Mouse (Mus musculus) megakaryocyte-erythroid progenitor cell, adult 5-6 weeks (primary cell): ENCODE measurements around the gene Zfp747. TPM values are rescaled to one million over a fixed set of nuclear protein-coding genes. Genes with fewer than 3 reads are reported as not detected.
"Not testable (repeated sequence)": the region's sequence is repeated elsewhere in the genome, so short reads cannot be mapped to it uniquely, and the experiment has no call there.

ENCODE experiments used
- ATAC-seq: replicated peaks from 2 replicates; pipeline ENCODE4 v1.8.0; 2016; ENCODE audit warnings: mild to moderate bottlenecking, inconsistent platforms; ENCODE audit not compliant: severe bottlenecking, poor library complexity, low FRiP score, low TSS enrichment
- total RNA-seq, 2 experiments: library from RNA; stranded (forward) in 1 of 2; stranded (reverse) in 1 of 2; fragments of 200-1000, 215-1000 nt in 1 of 2; fragments of >200 nt in 1 of 2; fragmentation: Nextera tagmentation in 1 of 2; gene quantifications; 2 replicates each; pipeline ENCODE4 v1.2.3; 2014 to 2017

The Zfp747 gene
- total RNA-seq, 2 experiments from 2014 or later = 8.3 to 10.9 TPM

GRCm38 (mm10) chr7:127341861-127342260, 34.0 kb downstream of the Zfp747 start:
- ATAC-seq = not testable (repeated sequence)

GRCm38 (mm10) chr7:127341356-127341755, 34.5 kb downstream of the Zfp747 start:
- ATAC-seq = no peak

- ATAC-seq = no peak
These were observed 38.2 kb downstream of the Zfp747 start for GRCm38 (mm10) chr7:127337636-127338035.

- ATAC-seq = no peak
These were observed 40.2 kb downstream of the Zfp747 start for GRCm38 (mm10) chr7:127335604-127336003.

- ATAC-seq = no peak
These were observed 42.6 kb downstream of the Zfp747 start for GRCm38 (mm10) chr7:127333240-127333639.

GRCm38 (mm10) chr7:127326685-127327084, 49.2 kb downstream of the Zfp747 start:
- ATAC-seq = no peak

- no peak for ATAC-seq
These were observed 50.3 kb downstream of the Zfp747 start for GRCm38 (mm10) chr7:127325550-127325949.

- no peak for ATAC-seq
These were observed 50.9 kb downstream of the Zfp747 start for GRCm38 (mm10) chr7:127324944-127325343.

Other genes with a start within 250 kb of the Zfp747 start
- 134 and 142 TPM in 2 replicates for gene Spn, start 238.2 kb downstream of the Zfp747 start, total RNA-seq (2014; fragmentation: Nextera tagmentation)
- 294 and 351 TPM in 2 replicates for gene Spn, start 238.2 kb downstream of the Zfp747 start, total RNA-seq (2017)
- 49.6 and 54.8 TPM in 2 replicates for gene Cd2bp2, start 180.0 kb downstream of the Zfp747 start, total RNA-seq (2014; fragmentation: Nextera tagmentation)
- 51.8 and 63.3 TPM in 2 replicates for gene Cd2bp2, start 180.0 kb downstream of the Zfp747 start, total RNA-seq (2017)
- 25.5 and 35.8 TPM in 2 replicates for gene Tbc1d10b, start 167.6 kb downstream of the Zfp747 start, total RNA-seq (2014; fragmentation: Nextera tagmentation)
- gene Tbc1d10b, start 167.6 kb downstream of the Zfp747 start, total RNA-seq (2017) = 23.9 and 41.0 TPM in 2 replicates
- 36.1 and 48.6 TPM in 2 replicates for gene Mylpf, start 167.2 kb downstream of the Zfp747 start, total RNA-seq (2014; fragmentation: Nextera tagmentation)
- gene Mylpf, start 167.2 kb downstream of the Zfp747 start, total RNA-seq (2017) = 22.2 and 30.8 TPM in 2 replicates
- 17.0 and 18.3 TPM in 2 replicates for gene Zfp553, start 143.0 kb downstream of the Zfp747 start, total RNA-seq (2014; fragmentation: Nextera tagmentation)
- 22.7 and 31.7 TPM in 2 replicates for gene Zfp553, start 143.0 kb downstream of the Zfp747 start, total RNA-seq (2017)
- gene Sept1, start 142.9 kb downstream of the Zfp747 start, total RNA-seq (2014; fragmentation: Nextera tagmentation) = 41.3 and 47.7 TPM in 2 replicates
- 24.8 and 25.5 TPM in 2 replicates for gene Sept1, start 142.9 kb downstream of the Zfp747 start, total RNA-seq (2017)
- 15.1 and 16.6 TPM in 2 replicates for gene Zfp771, start 131.8 kb downstream of the Zfp747 start, total RNA-seq (2014; fragmentation: Nextera tagmentation)
- 13.6 and 14.1 TPM in 2 replicates for gene Zfp771, start 131.8 kb downstream of the Zfp747 start, total RNA-seq (2017)
- gene Dctpp1, start 115.3 kb downstream of the Zfp747 start, total RNA-seq (2014; fragmentation: Nextera tagmentation) = 61.0 and 138 TPM in 2 replicates
- gene Dctpp1, start 115.3 kb downstream of the Zfp747 start, total RNA-seq (2017) = 44.5 and 48.2 TPM in 2 replicates
- gene Sephs2, start 102.0 kb downstream of the Zfp747 start, total RNA-seq (2014; fragmentation: Nextera tagmentation) = 61.7 and 74.2 TPM in 2 replicates
- 115 and 130 TPM in 2 replicates for gene Sephs2, start 102.0 kb downstream of the Zfp747 start, total RNA-seq (2017)
- 5.5 and 11.4 TPM in 2 replicates for gene Itgal, start 79.8 kb downstream of the Zfp747 start, total RNA-seq (2014; fragmentation: Nextera tagmentation)
- 2.6 and 4.6 TPM in 2 replicates for gene Itgal, start 79.8 kb downstream of the Zfp747 start, total RNA-seq (2017)
- gene Zfp768, start 30.5 kb downstream of the Zfp747 start, total RNA-seq (2014; fragmentation: Nextera tagmentation) = 3.5 and 8.4 TPM in 2 replicates
- gene Zfp768, start 30.5 kb downstream of the Zfp747 start, total RNA-seq (2017) = 3.0 and 4.4 TPM in 2 replicates
- gene 9130019O22Rik, start 11.1 kb upstream of the Zfp747 start, total RNA-seq (2014; fragmentation: Nextera tagmentation) = 2.3 and 4.0 TPM in 2 replicates
- 3.6 and 4.8 TPM in 2 replicates for gene 9130019O22Rik, start 11.1 kb upstream of the Zfp747 start, total RNA-seq (2017)
- 3.1 and 8.6 TPM in 2 replicates for gene E430018J23Rik, start 17.6 kb upstream of the Zfp747 start, total RNA-seq (2014; fragmentation: Nextera tagmentation)
- gene E430018J23Rik, start 17.6 kb upstream of the Zfp747 start, total RNA-seq (2017) = 7.8 TPM in 2 replicates
- 1.8 and 6.5 TPM in 2 replicates for gene Zfp764, start 30.8 kb upstream of the Zfp747 start, total RNA-seq (2014; fragmentation: Nextera tagmentation)
- gene Zfp764, start 30.8 kb upstream of the Zfp747 start, total RNA-seq (2017) = 3.7 and 4.2 TPM in 2 replicates
- 6.9 and 14.9 TPM in 2 replicates for gene Zfp688, start 46.0 kb upstream of the Zfp747 start, total RNA-seq (2014; fragmentation: Nextera tagmentation)
- 6.8 and 11.2 TPM in 2 replicates for gene Zfp688, start 46.0 kb upstream of the Zfp747 start, total RNA-seq (2017)
- 3.6 and 5.8 TPM in 2 replicates for gene Zfp689, start 73.1 kb upstream of the Zfp747 start, total RNA-seq (2014; fragmentation: Nextera tagmentation)
- 2.0 and 2.5 TPM in 2 replicates for gene Zfp689, start 73.1 kb upstream of the Zfp747 start, total RNA-seq (2017)
- gene Prr14, start 83.6 kb upstream of the Zfp747 start, total RNA-seq (2014; fragmentation: Nextera tagmentation) = 76.2 and 109 TPM in 2 replicates
- gene Prr14, start 83.6 kb upstream of the Zfp747 start, total RNA-seq (2017) = 33.1 and 34.2 TPM in 2 replicates
- 86.2 and 111 TPM in 2 replicates for gene Fbrs, start 103.1 kb upstream of the Zfp747 start, total RNA-seq (2014; fragmentation: Nextera tagmentation)
- 11.8 and 17.7 TPM in 2 replicates for gene Fbrs, start 103.1 kb upstream of the Zfp747 start, total RNA-seq (2017)
- gene Srcap, start 135.9 kb upstream of the Zfp747 start, total RNA-seq (2014; fragmentation: Nextera tagmentation) = 126 and 170 TPM in 2 replicates
- 21.9 and 22.7 TPM in 2 replicates for gene Srcap, start 135.9 kb upstream of the Zfp747 start, total RNA-seq (2017)
- gene Gm42715, start 143.5 kb upstream of the Zfp747 start, total RNA-seq (2014; fragmentation: Nextera tagmentation) = 30.3 and 58.3 TPM in 2 replicates
- gene Gm42715, start 143.5 kb upstream of the Zfp747 start, total RNA-seq (2017) = 7.4 and 8.8 TPM in 2 replicates
- not detected in 2 replicates for gene Tmem265, start 185.3 kb upstream of the Zfp747 start, total RNA-seq (2014; fragmentation: Nextera tagmentation)
- 3.4 TPM in 1 of 2 replicates, not detected in the other for gene Tmem265, start 185.3 kb upstream of the Zfp747 start, total RNA-seq (2017)
- gene Phkg2, start 197.3 kb upstream of the Zfp747 start, total RNA-seq (2014; fragmentation: Nextera tagmentation) = 43.0 and 59.6 TPM in 2 replicates
- 21.1 and 30.5 TPM in 2 replicates for gene Phkg2, start 197.3 kb upstream of the Zfp747 start, total RNA-seq (2017)
- 6.1 TPM in 1 of 2 replicates, not detected in the other for gene Ccdc189, start 212.5 kb upstream of the Zfp747 start, total RNA-seq (2014; fragmentation: Nextera tagmentation)
- 0.38 and 6.8 TPM in 2 replicates for gene Ccdc189, start 212.5 kb upstream of the Zfp747 start, total RNA-seq (2017)
- 45.6 and 48.7 TPM in 2 replicates for gene Rnf40, start 212.7 kb upstream of the Zfp747 start, total RNA-seq (2014; fragmentation: Nextera tagmentation)
- gene Rnf40, start 212.7 kb upstream of the Zfp747 start, total RNA-seq (2017) = 35.1 and 37.9 TPM in 2 replicates
- gene Zfp629, start 239.7 kb upstream of the Zfp747 start, total RNA-seq (2014; fragmentation: Nextera tagmentation) = 7.2 and 7.8 TPM in 2 replicates
- 3.4 and 9.1 TPM in 2 replicates for gene Zfp629, start 239.7 kb upstream of the Zfp747 start, total RNA-seq (2017)